Mouse (Mus musculus): ENCODE results near the gene Lpp. TPM values are rescaled to one million over a fixed set of nuclear protein-coding genes. Genes with fewer than 3 reads are reported as not detected.

Lpp gene
- polyA plus RNA-seq, 1 experiment, result 10.5 TPM

- no peak for TF ChIP-seq POLR2A (IDR thresholded peaks at IDR 0.05; ENCODE audit: borderline replicate concordance, low read depth, low read length)
- TF ChIP-seq CTCF (IDR thresholded peaks at IDR 0.05; ENCODE audit: low read depth, low read length), result no peak
- Histone ChIP-seq H3K4me1 (ENCODE audit: control insufficient read depth, insufficient read depth, low read length) (peaks cover 21% of the 10 kb centered on the region), H3K4me3 (ENCODE audit: insufficient read depth, low read length) (no peak overlapping the region), H3K27ac (ENCODE audit: insufficient read depth, low read depth, low read length) (no peak overlapping the region)
Observed at GRCm38 (mm10) chr16:24576999-24577398, 183.7 kb downstream of the Lpp start.

- Histone ChIP-seq H3K27ac (ENCODE audit: insufficient read depth, low read depth, low read length) (no peak overlapping the region), H3K4me3 (ENCODE audit: insufficient read depth, low read length) (no peak overlapping the region), H3K4me1 (ENCODE audit: control insufficient read depth, insufficient read depth, low read length) (peaks cover 21% of the 10 kb centered on the region)
- TF ChIP-seq CTCF (IDR thresholded peaks at IDR 0.05; ENCODE audit: low read depth, low read length), result no peak
- TF ChIP-seq POLR2A (IDR thresholded peaks at IDR 0.05; ENCODE audit: borderline replicate concordance, low read depth, low read length), result no peak
Observed at GRCm38 (mm10) chr16:24577798-24578197, 184.5 kb downstream of the Lpp start.

GRCm38 (mm10) chr16:24582847-24583246, 189.5 kb downstream of the Lpp start:
- no peak overlapping the region for H3K4me3 ChIP-seq (ENCODE audit: insufficient read depth, low read length)
- no peak overlapping the region for H3K27ac ChIP-seq (ENCODE audit: insufficient read depth, low read depth, low read length)
- TF ChIP-seq POLR2A (IDR thresholded peaks at IDR 0.05; ENCODE audit: borderline replicate concordance, low read depth, low read length) (no peak), CTCF (IDR thresholded peaks at IDR 0.05; ENCODE audit: low read depth, low read length) (no peak)
- H3K4me1 ChIP-seq (ENCODE audit: control insufficient read depth, insufficient read depth, low read length), result peaks cover 7% of the 10 kb centered on the region

- peaks cover 7% of the 10 kb centered on the region for H3K4me1 ChIP-seq (ENCODE audit: control insufficient read depth, insufficient read depth, low read length)
- no peak overlapping the region for H3K4me3 ChIP-seq (ENCODE audit: insufficient read depth, low read length)
- TF ChIP-seq CTCF (IDR thresholded peaks at IDR 0.05; ENCODE audit: low read depth, low read length) (no peak), POLR2A (IDR thresholded peaks at IDR 0.05; ENCODE audit: borderline replicate concordance, low read depth, low read length) (no peak)
- no peak overlapping the region for H3K27ac ChIP-seq (ENCODE audit: insufficient read depth, low read depth, low read length)
Observed at GRCm38 (mm10) chr16:24593535-24593934, 200.2 kb downstream of the Lpp start.

GRCm38 (mm10) chr16:24594508-24594907, 201.2 kb downstream of the Lpp start:
- Histone ChIP-seq H3K4me1 (ENCODE audit: control insufficient read depth, insufficient read depth, low read length) (peaks cover 12% of the 10 kb centered on the region), H3K27ac (ENCODE audit: insufficient read depth, low read depth, low read length) (no peak overlapping the region), H3K4me3 (ENCODE audit: insufficient read depth, low read length) (no peak overlapping the region)
- no peak for TF ChIP-seq POLR2A (IDR thresholded peaks at IDR 0.05; ENCODE audit: borderline replicate concordance, low read depth, low read length)
- no peak for TF ChIP-seq CTCF (IDR thresholded peaks at IDR 0.05; ENCODE audit: low read depth, low read length)

- TF ChIP-seq CTCF (IDR thresholded peaks at IDR 0.05; ENCODE audit: low read depth, low read length) (no peak), POLR2A (IDR thresholded peaks at IDR 0.05; ENCODE audit: borderline replicate concordance, low read depth, low read length) (no peak)
- Histone ChIP-seq H3K27ac (ENCODE audit: insufficient read depth, low read depth, low read length) (no peak overlapping the region), H3K4me3 (ENCODE audit: insufficient read depth, low read length) (no peak overlapping the region), H3K4me1 (ENCODE audit: control insufficient read depth, insufficient read depth, low read length) (peaks cover 21% of the 10 kb centered on the region)
Observed at GRCm38 (mm10) chr16:24595493-24595892, 202.2 kb downstream of the Lpp start.

GRCm38 (mm10) chr16:24598567-24598966, 205.3 kb downstream of the Lpp start:
- H3K4me1 ChIP-seq (ENCODE audit: control insufficient read depth, insufficient read depth, low read length), result peaks cover 24% of the 10 kb centered on the region
- TF ChIP-seq POLR2A (IDR thresholded peaks at IDR 0.05; ENCODE audit: borderline replicate concordance, low read depth, low read length), result no peak
- no peak for TF ChIP-seq CTCF (IDR thresholded peaks at IDR 0.05; ENCODE audit: low read depth, low read length)
- H3K4me3 ChIP-seq (ENCODE audit: insufficient read depth, low read length), result no peak overlapping the region
- no peak overlapping the region for H3K27ac ChIP-seq (ENCODE audit: insufficient read depth, low read depth, low read length)

GRCm38 (mm10) chr16:24599766-24600165, 206.5 kb downstream of the Lpp start:
- no peak overlapping the region for H3K27ac ChIP-seq (ENCODE audit: insufficient read depth, low read depth, low read length)
- TF ChIP-seq CTCF (IDR thresholded peaks at IDR 0.05; ENCODE audit: low read depth, low read length), result no peak
- no peak for TF ChIP-seq POLR2A (IDR thresholded peaks at IDR 0.05; ENCODE audit: borderline replicate concordance, low read depth, low read length)
- peaks cover 21% of the 10 kb centered on the region for H3K4me1 ChIP-seq (ENCODE audit: control insufficient read depth, insufficient read depth, low read length)
- no peak overlapping the region for H3K4me3 ChIP-seq (ENCODE audit: insufficient read depth, low read length)

GRCm38 (mm10) chr16:24600260-24600948, 207.1 kb downstream of the Lpp start:
- peaks cover 21% of the 10 kb centered on the region for H3K4me1 ChIP-seq (ENCODE audit: control insufficient read depth, insufficient read depth, low read length)
- no peak overlapping the region for H3K27ac ChIP-seq (ENCODE audit: insufficient read depth, low read depth, low read length)
- H3K4me3 ChIP-seq (ENCODE audit: insufficient read depth, low read length), result no peak overlapping the region
- TF ChIP-seq POLR2A (IDR thresholded peaks at IDR 0.05; ENCODE audit: borderline replicate concordance, low read depth, low read length) (no peak), CTCF (IDR thresholded peaks at IDR 0.05; ENCODE audit: low read depth, low read length) (no peak)

GRCm38 (mm10) chr16:24603342-24603741, 210.0 kb downstream of the Lpp start:
- Histone ChIP-seq H3K4me3 (ENCODE audit: insufficient read depth, low read length) (no peak overlapping the region), H3K27ac (ENCODE audit: insufficient read depth, low read depth, low read length) (no peak overlapping the region), H3K4me1 (ENCODE audit: control insufficient read depth, insufficient read depth, low read length) (peaks cover 36% of the 10 kb centered on the region)
- TF ChIP-seq CTCF (IDR thresholded peaks at IDR 0.05; ENCODE audit: low read depth, low read length) (no peak), POLR2A (IDR thresholded peaks at IDR 0.05; ENCODE audit: borderline replicate concordance, low read depth, low read length) (no peak)

Data from bone marrow macrophage, adult 2 months (primary cell).